Mouse (Mus musculus): ENCODE measurements around the gene Med13l.

Gene Med13l

DNA sequence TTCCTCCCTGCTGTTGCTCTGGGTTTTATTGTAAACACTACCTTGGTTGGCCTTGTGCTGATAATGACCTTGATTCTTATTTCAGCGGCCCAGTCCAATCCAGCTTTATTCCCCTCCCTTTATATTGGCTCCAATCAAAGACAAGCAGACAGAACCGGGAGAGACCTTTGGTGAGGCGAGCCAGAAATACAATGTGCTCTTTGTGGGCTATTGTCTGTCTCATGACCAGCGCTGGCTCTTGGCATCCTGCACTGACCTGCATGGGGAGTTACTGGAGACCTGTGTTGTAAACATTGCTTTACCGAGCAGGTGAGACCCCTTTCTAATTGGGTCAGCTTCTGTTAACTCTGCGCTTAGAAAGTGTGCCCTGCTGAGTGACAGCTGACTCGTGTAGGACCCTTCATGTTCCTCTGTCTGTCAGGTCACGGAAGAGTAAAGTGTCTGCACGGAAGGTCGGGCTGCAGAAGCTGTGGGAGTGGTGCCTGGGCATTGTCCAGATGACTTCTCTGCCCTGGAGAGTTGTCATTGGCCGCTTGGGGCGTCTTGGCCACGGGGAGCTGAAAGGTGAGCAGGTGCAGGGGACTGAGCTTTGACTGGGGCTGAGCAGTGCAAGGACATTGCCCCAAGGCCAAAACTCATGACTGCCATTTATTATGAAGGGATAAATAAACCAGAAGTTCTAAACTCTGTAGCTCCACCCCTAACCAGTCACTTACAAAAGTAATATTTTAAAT lies 191.1 kb downstream of the Med13l start:
- DNase-seq = no peak

DNA sequence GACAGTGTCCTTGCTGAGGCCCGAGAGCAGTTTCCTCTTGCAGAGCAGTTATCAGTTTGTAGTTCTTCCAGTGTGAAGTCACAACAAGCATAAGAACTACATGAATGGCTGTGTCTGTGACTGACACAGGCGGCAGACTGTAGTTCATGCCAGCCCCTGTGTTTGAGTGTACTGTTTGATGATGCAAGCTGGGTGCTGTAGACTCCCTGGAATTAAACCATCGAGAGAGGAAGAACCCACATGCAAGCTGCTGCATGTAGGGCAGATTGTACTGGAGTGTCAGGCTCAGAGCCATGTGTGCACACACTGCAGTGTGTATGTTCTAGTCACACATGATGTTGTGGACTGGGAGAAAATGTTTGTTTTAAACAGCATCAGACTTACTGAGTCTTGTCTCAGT lies 192.4 kb downstream of the Med13l start:
- DNase-seq = no peak

DNA sequence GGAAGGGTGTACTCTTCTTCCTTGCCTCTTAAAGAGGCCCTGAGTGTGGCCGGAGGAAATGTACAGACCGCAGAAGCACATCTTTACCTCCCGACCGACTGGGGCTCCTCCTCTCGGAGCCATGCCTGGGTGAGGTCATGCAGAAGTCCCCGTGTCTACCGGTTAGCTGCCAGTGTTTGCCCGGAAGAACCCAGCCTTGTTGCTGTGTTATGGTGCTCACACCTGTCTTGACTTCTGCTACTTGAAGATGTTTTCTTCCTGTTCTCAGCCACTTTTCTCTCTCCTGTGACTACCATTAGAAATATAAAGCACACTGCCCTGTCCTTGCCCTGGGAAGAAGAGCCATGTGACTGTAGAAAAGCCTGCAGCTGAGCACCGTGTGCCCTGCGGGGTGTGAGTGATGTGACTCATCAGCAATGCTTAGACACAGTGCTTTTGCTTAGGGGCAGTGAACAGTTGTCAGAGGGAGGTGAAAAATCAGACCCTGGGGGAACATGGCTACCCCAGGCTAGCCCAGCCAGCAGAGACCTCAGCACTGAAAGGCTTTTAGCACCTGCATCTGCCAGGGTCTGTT lies 193.1 kb downstream of the Med13l start:
- peak; percentile 48 for DNase-seq

DNA sequence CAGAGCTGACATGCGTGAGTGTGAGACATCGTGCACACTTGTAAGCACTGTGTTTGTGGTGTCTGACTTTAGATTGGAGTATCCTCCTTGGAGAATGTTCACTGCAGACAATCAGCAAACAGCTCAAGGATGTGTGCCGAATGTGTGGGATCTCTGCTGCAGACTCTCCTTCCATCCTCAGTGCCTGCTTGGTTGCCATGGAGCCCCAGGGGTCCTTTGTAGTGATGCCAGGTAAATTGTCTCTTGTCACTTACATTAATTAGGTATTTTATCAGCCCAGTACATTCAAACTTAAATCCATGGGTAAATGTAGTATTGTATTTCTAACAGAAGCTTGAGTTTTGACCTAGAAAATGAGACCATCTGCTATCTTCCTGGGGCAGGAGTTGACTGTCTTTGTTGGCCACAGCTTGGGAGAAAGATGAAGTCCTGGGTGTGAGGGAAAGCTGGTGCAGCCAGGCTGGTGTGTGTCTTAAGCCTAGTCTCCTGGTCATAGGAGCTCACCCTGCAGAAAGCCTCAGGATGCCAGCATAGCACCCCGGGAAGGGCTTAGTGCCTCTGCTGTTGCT lies 193.8 kb downstream of the Med13l start:
- peak; percentile 69 for DNase-seq

DNA sequence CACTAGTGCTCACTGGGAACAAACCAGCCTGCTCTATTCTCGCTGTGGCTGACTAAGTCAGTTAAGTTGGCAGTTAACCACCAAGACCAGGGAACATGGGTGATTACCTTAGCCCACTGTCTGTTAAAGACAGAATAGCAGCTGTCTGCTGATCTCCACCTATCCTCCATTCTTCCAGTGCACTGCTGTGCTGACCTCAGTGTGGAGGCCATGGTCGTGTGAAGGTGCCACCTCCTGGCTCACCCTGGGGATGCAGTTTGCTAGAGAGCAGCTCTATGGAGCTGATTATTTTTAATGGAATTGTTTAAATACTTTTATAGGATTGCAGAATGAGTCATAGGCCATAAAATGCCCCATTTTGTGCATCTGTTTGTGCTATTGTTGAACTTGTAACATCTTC lies 195.6 kb downstream of the Med13l start:
- DNase-seq = peak; percentile 55

DNA sequence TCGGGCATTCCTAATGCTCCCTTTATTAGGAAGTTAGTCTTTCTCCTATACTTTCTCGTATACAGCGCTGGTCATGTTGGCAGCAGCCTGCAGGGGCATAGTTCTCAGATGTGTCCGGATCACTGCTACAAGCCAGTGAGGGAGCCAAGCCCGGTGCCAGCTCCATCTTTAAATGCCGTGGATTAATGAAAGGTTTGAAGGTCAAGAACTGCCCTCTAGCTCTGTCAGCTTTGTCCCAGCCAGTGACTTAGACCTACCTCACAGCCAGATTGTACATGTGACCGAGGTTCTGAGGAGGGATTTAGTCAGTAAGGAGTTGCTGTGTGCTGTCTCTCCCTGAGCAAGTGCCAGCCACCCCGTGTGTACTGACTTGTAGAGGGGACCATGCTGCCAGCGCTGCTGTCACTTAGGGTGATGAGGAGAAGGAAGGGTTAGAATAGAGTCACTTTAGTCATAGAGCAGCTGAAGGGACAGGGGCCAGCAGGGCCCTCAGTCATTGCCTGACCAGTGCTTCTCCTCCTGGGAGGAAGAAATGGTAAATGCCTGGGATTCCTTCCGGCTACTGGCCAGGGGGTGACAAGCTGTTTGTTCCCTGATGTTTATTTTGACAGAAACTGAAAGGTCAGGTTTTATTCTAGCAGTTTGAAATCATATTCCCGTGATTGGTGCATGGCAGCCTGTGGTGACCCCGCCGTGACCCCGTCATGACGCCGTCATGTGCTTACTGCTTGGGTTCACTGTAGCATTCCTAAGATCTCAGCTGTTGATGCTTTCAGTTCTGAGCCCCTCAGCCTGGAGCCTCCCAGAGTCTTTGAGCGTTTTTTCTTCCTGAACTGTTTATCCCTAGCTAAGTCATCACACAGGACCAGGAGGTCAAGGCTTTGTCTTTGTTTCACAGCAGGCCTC lies 197.2 kb downstream of the Med13l start:
- DNase-seq = peak; percentile 6

DNA sequence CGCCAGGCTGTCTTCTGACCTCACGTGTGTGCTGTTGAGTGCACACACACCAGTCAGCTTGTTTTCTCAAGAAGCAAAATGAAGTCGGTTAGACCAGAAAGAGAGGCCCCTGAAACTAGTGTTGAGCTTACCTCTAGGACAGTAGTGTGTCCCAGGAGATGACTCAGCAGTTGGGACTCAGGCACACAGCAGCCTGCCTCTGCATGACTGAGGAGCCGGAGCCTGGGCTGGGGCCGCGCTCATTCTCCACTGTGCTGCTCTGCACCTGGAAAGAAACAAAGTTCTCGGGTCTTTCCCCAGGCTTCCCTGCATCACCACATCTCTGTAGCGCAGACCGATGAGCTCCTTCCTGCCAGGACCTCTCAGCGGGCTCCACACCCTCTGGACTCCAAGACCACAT lies 200.5 kb downstream of the Med13l start:
- DNase-seq = no peak

DNA sequence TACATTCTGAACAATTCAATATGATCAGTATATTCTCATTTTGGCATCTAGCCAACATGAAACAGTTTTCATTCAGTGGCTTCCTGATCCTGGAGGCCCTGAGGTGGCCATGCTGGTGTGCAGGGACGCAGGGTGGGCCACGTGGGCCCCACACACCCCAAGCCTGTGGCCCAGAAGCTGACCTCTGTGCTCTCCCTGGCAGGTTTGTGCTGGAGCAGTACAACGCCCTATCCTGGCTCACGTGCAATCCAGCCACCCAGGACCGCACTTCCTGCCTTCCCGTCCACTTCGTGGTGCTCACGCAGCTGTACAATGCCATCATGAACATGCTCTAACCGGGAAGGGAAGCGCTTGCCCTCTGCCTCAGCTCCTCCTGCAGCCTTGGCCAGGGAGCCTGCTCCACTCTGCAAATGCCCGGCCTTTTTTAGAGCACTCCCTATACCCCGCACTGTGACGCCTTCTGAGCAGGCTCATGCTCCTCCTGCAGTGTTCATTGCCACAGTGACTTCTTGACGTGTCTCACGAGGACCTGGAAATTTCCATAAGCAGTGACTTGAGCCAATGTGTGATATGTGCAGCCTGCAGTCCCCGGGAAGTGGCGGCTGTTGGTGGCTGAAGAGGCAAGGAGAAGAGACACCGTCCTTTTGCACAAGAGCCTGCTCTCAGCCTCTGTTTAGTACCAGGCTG lies 202.2 kb downstream of the Med13l start:
- no peak for DNase-seq

DNA sequence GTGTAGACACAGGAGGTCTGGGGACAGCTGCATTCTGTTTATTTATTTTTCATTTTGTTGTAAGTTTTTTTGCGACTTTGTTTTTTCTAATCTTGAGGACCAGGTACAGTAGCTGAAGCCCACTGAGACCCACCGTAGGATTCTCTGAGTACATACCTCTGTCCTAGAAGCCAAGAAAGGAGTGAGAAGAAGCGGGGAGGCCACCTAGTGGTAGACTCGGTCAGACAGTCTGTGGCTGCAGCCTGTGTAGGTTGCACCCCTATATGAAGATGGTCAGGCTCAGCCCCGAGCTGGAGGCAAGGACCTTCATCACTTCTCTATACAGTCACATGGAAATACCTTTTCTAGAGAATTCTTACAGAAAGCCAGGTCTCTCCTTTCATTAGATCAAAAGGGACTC lies 202.9 kb downstream of the Med13l start:
- no peak for DNase-seq

DNA sequence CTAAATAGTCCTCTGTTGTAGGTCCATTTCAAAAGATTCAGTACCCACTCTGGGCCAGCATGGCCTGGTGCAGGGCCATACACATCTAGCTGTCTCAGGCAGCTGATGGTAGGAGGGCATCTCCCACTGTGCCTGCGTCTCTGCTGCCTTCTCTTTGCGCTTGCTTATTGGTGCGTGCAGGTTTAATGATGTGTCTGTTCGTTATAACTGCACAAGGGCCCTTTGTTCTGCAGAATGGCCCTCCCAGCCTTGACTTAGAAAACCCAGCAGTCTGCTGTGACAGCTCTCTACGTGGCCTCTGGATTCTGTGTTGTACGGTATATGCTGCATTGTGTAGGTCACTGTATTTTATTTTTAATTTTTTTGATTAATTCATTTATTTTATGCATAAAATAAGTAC lies 208.7 kb downstream of the Med13l start:
- no peak for DNase-seq

DNA sequence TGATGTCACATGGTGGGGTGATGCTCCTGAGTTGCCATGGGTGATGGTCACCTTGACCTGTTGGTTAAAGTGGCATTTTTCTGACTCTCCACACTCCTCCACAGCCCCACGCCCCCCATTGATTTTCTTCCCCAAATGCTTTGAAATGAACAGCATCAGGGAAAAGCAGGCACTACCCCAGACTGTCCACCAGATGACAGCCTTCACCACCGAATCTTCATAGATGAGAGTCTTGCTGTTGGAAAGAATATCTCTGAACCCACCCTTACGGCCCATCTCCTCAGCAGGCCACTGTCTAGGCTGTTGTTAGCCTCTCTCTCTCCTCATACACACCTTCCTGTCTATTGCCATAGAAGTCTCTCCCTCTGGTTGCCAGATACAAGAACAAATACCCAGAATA lies 213.4 kb downstream of the Med13l start:
- no peak for DNase-seq

DNA sequence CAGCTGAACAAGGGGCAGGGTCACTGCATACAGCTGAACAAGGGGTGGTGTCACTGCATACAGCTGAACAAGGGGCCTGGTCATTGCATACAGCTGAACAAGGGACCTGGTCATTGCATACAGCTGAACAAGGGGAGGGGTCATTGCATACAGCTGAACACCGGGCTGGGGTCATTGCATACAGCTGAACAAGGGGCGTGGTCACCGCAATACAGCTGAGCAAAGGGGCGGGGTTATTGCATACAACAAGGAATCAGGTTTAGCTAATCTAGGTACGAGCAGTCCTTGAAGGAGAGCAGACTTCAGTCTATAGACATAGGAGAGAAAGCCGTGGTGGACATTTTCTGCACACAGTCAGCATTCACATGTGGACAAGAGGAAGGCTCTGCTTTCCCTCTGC lies 215.9 kb downstream of the Med13l start:
- no peak for DNase-seq

DNA sequence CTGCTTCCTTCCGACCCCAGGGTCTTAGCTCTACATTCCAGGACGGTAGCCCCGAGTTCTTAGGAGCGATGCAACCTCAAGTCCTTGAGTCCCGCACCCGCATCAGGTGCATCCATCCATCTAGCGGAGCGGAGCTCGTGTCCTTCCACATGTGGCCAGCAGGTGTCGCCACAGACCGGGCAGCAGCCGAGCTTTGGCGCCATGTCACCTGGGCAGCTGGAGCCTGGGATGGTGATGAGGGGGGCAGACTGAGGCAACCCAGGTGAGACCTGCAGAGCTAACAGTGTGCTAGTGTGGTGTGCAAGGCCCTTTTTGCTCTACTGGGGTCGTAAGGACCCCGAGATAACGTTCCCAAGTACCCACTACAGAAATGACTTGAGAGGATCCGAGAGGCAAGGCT lies 221.1 kb downstream of the Med13l start:
- peak; percentile 66 for DNase-seq

DNA sequence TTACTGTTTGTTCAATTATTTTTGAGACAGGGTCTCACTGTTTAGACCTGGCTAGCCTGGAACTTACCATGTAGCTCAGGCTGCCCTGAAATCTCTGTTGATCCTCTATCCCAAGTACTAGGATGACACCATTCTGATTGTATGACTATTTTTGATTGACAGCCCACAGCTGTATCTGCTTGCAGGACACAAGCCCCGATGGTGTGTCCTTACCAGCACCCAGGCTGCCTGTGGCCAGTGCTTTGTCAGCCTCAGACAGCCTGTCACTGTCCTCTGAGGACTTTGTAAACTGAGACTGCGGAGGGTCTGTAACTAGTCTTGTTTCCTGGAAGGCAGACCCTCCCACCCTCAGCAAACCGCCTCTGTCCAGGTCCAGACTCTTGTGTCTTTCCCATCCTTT lies 221.7 kb downstream of the Med13l start:
- DNase-seq = no peak

DNA sequence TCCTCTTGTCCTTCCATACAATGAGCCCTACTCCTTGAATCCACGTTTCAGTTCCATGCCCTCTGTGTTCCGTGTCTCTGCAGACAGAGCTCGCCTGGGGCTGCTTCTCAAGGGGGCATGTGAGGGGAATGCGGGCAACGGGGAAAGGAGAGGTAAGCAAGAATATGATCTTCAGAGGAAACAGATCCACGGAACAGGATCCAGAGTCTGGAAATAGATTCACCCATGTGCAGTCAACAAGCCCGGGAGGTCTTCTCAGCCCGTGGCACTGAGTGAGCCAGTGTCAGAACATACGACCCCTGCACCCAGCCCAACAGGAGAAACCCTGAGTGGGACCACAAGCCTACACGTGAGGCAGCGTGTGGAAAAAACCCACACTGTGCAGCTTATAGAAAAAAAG lies 228.7 kb downstream of the Med13l start:
- DNase-seq = no peak

DNA sequence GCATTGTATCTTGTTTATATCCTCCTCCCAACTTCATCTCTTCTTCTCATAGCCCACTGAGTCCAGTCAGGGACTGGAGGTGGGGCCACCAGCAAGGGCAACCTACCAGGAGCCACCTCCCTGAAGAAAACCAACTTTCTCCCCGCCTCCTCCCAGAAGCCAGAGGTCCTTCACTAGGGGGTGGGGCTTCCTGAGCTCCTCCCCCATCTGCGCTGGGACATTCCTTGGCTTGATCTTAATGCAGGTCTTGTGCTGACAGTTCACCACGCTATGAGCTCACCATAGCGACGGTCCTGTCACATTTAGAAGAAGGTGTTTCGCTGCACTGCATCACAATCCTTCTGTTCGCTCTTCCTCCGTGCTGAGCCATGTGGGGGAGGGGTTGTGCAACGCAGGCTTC lies 229.3 kb downstream of the Med13l start:
- DNase-seq = no peak

DNA sequence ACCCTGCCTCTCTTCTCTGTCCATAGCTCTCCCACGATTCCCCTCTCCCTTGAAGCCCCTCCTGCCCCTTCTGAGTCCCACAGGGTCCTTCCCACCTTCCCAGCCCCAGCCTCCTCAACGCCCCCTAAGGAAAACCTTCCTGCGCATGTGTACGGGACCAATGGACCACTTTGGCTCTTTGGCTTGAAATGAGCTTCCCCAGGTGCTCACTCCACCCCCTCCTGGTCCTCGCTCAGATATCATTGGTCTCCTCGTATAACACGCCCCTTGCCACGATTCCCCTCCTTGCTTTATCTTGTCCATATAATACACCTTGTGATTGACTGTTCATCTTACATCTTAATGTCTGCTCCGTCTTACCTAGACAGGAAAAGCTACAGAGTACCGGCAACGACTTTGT lies 237.3 kb downstream of the Med13l start:
- no peak for DNase-seq

DNA sequence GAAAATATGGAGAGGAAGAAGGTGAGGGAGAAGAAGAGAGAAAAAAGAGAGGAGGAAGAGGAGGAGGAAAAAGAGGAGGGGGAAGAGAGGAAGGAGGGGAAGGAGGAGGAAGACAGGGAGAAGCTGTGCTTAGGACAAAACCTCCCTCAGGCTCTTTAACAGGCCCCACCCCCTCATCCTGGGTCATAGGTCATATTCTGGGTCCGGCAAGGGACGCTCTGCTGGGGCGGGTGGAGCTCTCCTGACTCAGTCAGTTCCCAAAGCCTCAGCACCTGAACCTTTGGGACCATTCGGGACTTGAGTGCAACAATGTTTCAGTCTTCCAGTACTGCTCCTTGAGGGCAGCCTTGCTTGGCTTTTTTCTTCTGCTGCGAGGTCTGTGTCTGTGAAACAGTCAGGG lies 241.1 kb downstream of the Med13l start:
- no peak for DNase-seq

DNA sequence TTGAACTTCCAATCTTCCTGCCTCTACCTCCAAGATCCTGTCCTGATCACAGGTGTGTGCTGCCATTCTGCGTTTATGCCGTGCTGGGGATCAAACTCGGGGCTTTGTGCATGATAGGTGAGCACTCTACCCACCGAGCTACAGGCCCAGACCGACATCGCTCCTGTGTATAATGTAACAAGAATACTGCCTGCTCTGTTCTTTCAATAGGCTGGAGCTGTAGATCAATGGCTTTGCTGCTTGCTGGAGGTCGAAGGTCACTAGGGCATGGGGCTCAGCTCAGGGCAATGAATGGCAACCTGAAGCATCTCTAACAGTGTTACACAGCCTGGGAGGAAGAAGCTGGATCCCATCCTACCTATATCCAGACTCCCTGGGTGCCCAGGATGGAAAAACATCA lies 241.6 kb downstream of the Med13l start:
- no peak for DNase-seq

DNA sequence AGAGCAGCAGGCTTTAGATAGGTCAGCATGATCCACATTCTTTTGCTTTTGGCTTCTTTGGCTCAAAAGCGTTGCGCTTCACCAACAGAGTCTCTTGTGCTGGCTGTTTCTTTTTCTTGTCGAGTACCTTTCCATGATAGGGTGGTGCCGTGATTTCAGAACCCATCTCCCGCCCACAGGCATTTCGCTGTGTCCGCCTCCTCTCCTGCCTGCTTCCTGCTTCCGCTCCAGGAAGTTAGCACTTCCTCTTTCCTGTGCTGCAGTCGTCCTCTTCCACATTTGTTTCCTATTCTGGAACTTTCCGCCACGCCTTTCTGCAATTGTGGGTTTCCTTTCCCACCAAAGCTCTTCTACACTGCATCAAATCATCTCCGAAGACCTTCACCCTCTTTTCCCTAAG lies 248.5 kb downstream of the Med13l start:
- no peak for DNase-seq

DNA sequence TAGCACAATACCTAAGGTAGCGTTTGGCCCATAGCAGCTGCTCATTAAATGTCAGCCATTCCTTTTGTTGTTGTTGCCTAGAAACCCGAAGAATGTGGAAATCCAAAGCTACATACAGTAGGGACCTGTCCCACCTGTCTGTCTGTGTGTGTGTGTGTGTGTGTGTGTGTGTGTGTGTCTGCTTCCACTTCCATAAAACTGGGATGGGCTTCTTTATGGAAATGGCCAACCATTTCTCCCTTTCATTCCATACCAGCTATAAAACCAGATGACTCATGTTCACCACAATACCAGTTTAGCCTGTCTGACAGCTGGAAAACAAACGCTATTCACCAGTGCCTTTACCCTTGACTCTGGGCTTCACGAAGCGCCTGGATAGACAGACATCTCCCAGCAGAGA lies 249.1 kb downstream of the Med13l start:
- no peak for DNase-seq

DNA sequence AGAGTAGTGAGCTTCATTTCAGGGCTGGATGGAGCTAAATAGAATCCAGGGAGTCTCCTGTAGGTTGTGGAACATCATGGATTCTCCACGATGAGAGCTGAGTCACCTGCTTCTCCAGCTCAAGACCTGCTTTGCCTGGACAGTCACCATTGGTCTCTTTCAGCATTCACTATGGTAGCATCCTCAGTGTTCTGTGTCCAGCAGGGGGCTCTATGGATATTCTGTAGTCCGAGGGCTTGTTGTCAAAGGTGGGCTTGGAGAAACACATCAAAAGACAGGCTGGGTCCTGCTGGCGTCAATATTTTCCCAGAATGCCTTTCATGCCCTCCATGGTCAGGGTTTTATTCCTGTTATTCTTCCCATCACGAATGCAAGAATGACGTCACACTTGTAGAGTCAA lies 251.2 kb downstream of the Med13l start:
- no peak for DNase-seq

DNA sequence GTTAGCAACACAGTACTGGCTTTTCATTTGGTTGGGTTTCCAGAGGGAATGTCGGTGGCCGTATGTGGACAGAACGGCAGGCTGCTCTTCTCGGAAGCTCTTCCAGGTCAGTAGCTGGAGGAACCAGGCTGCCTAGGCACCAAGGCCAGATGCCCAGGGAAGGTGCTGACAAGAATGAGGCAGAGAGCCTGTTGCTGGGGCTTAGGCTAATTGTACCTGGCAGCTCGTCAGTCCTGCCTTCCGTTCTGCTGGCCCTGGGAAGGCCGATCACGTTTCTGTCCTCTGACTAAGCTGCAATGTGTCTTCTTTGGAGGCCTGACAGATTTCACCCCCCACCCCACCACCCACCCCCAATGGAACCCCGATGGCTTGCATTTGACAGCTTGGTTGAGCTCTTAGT lies 251.9 kb downstream of the Med13l start:
- no peak for DNase-seq
